Mouse (Mus musculus) testis, adult 2 months (tissue): ENCODE results near the gene Rnf43. TPM values are rescaled to one million over a fixed set of nuclear protein-coding genes. Genes with fewer than 3 reads are reported as not detected.

Experiments
- H3K27ac ChIP-seq: fragments of 200-500 bp; 2 replicates; pipeline ENCODE4 v1.5.1; 2012; ENCODE audit warnings: low read depth, low read length; ENCODE audit not compliant: control insufficient read depth, insufficient read depth
- H3K27me3 ChIP-seq: fragments of 200-500 bp; 2 replicates; pipeline ENCODE4 v1.6.1; 2012; ENCODE audit warnings: mild to moderate bottlenecking, low read length, moderate library complexity; ENCODE audit not compliant: control insufficient read depth, insufficient read depth
- H3K36me3 ChIP-seq: fragments of 200-500 bp; 2 replicates; pipeline ENCODE4 v1.6.1; 2012; ENCODE audit warnings: mild to moderate bottlenecking, low read length; ENCODE audit not compliant: control insufficient read depth, insufficient read depth
- H3K4me1 ChIP-seq: fragments of 200-500 bp; 2 replicates; pipeline ENCODE4 v1.6.1; 2012; ENCODE audit warnings: low read length; ENCODE audit not compliant: control insufficient read depth, insufficient read depth
- H3K4me3 ChIP-seq: fragments of 200-500 bp; 2 replicates; pipeline ENCODE4 v1.5.1; 2012; ENCODE audit warnings: low read depth, mild to moderate bottlenecking, low read length, moderate library complexity, mixed read lengths; ENCODE audit not compliant: control insufficient read depth
- CTCF ChIP-seq: fragments of 200-500 bp; IDR thresholded peaks from 2 replicates; pipeline ENCODE4 v1.5.1; 2012; ENCODE audit warnings: low read depth, mild to moderate bottlenecking, inconsistent platforms, low read length, moderate library complexity; ENCODE audit not compliant: control insufficient read depth, insufficient read depth, insufficient replicate concordance
- POLR2A ChIP-seq: fragments of 200-500 bp; IDR thresholded peaks from 2 replicates; pipeline ENCODE4 v1.6.1; 2012; ENCODE audit warnings: low read depth, mild to moderate bottlenecking, inconsistent platforms, low read length, moderate library complexity; ENCODE audit not compliant: control insufficient read depth
- polyA plus RNA-seq: library from polyadenylated mRNA; depleted of rRNA; stranded (reverse); fragments of >200 nt; gene quantifications from 2 replicates; pipeline ENCODE4 v1.2.3, GENCODE M21; 2012

Gene Rnf43
- polyA plus RNA-seq, 1 experiment: 2.3 TPM

DNA sequence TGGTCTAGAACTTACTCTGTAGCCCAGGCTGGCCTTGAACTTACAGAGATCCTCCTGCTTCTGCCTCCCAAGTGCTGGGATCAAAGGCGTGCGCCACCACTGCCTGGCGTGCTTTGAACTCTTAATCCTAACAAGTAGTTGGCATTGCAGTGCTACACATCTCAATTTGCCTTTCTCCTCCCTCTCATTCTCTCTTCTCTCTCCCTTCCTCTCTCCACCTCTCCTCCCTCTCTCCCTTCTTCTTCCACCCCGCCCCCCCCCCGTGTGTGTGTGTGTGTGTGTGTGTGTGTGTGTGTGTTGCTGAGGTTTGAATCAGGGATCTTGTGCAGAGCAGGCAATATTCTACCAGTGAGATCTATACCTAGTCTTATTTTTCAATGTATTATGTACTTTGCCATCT lies 84.8 kb downstream of the Rnf43 start:
- peaks cover 14% of the 10 kb centered on the region for H3K4me1 ChIP-seq
- H3K27ac ChIP-seq: no peak overlapping the region
- H3K4me3 ChIP-seq: no peak overlapping the region
- H3K27me3 ChIP-seq: no peaks in the 10 kb centered on the region
- TF ChIP-seq POLR2A (no peak), CTCF (no peak)
- no peaks in the 10 kb centered on the region for H3K36me3 ChIP-seq

DNA sequence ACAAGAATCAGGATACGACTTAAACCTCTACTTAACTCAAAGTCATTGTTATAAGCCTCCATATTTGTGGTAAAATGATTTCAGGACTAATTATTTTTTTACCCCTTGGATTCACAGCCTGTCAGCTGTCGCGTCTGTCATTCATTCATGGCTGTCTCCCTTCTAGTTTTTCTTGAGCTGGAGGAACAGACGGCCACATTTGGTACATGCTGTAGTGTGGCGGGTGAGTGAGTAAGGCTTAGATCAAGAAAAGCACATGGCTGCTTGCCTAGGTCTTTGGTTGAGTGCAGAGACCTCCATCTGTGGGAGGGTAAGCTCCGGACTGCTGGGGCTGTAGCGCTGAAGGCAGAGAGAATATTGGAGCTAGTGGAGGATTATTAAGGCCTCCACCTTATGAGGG lies 85.2 kb downstream of the Rnf43 start:
- H3K4me1 ChIP-seq: peaks cover 14% of the 10 kb centered on the region

DNA sequence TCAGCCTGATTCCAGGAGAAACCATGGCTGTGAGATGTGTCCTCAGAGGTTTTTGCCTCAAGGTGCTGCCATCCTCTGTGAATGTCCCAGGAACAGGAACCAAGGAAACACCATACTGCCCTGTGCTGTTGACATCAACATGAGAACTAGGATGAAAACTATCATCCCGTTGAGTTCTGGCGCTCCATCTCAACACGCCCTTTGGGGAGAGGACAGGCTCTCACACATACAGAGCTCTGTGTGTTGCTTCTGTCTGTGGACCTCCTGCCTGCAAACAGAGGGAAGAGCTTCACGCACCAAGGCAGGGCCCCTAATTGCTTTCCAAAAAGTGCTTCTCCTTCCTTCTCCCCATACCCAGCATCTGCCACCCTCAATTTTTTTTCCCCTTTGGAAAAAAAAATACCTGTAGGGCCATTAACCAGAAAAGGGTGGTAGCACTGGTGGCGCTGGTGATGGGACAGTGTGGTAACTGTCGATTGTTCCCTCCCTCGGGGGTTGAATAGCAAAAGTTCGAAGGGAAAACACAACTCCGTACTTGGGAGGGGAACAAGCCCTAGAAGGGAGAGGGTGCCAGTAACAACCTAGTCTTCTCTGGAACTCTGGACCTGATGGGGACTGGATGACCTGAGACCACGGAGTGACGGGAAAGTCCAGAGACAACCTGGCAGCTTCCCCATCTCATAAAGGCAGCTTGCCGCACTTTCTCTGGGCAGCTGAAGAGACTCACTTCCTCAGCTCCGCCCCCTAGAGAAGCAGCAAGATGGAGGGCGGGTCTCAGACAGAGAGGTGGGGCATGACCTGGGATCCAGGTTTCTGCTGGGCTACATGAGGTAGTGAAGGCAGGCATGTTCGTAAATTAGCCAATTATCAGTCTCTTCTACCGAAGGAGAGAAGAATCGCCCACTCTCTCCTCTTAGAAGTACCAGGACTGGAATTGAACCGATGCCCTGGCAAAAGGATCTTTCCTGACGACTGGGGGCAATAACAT lies 85.9 kb downstream of the Rnf43 start:
- H3K4me1 ChIP-seq: peaks cover 14% of the 10 kb centered on the region
- TF ChIP-seq CTCF (no peak), POLR2A (no peak)
- no peaks in the 10 kb centered on the region for H3K36me3 ChIP-seq
- peak overlapping the region; percentile 50 for H3K4me3 ChIP-seq
- no peak overlapping the region for H3K27ac ChIP-seq
- H3K27me3 ChIP-seq: no peaks in the 10 kb centered on the region

More for the DNA sequence above, 85.2 kb downstream of the Rnf43 start:
- H3K36me3 ChIP-seq: no peaks in the 10 kb centered on the region
- no peak for TF ChIP-seq POLR2A
- no peak for TF ChIP-seq CTCF
- no peaks in the 10 kb centered on the region for H3K27me3 ChIP-seq
- no peak overlapping the region for H3K27ac ChIP-seq
- no peak overlapping the region for H3K4me3 ChIP-seq

DNA sequence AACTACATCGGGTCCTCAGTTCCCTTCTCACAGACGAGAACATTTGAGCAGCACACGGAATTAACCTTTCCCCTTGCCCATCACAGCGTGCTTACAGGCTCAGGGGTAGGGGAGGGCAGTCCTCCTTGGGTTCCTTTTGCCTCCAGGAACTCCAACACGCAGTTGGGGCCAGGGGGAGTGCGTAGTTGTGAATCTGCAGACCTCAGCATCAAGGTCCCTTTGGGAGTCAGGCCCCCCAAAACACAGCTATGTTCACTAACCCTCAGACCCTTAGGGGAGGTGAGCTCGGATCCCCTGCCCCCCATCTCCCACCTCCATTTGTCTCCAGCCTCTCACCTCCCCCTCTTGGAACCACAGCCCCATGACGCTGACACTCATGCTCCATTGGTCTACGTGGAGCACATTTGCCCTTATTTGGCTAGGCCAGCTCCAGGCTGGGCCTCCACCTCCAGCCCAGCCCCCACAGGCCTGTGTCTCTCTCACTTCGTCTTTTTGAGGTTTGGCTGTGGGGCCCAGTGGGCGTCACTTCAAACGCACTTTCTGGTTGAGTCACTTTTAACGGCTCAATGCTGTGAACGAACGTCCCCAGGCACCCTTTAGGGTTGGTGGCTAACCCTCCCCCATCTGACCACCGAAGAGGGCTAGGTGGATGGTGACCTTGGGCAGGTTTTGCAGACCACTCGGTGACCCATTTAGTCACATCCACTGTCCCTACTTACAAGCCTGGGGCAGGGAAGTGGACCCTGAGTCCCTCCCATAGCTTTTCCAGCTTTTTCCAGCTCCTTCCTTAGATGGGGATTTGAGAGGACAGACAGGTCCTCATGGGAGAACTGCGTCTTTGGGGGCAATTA lies 86.9 kb downstream of the Rnf43 start:
- Histone ChIP-seq H3K36me3 (no peaks in the 10 kb centered on the region), H3K27me3 (no peaks in the 10 kb centered on the region), H3K27ac (no peak overlapping the region), H3K4me1 (peaks cover 19% of the 10 kb centered on the region), H3K4me3 (no peak overlapping the region; the same call in 1 of the 2 replicates)
- no peak for TF ChIP-seq CTCF
- TF ChIP-seq POLR2A: no peak

DNA sequence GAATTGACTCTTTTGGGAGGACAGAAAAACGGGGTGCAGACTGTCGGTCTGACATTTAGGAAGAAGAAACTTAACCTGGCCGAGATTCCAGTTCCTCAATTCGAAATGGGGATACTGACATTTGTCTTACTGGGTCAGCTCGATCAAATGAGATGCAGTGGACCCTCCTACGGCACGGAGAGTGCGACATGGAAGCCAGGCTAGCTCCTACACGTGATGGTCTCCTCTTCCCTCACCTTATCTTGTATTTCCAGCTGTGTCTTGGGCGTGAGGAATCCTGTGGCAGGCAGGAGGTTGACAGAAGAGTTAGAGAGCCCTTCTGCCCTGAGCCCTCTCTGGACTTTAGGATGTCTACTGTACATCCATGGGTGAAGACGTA lies 87.5 kb downstream of the Rnf43 start:
- TF ChIP-seq POLR2A: no peak
- TF ChIP-seq CTCF: no peak
- H3K4me1 ChIP-seq: peaks cover 25% of the 10 kb centered on the region
- no peak overlapping the region for H3K4me3 ChIP-seq
- H3K36me3 ChIP-seq: no peaks in the 10 kb centered on the region
- H3K27ac ChIP-seq: no peak overlapping the region; the same call in 1 of the 2 replicates
- H3K27me3 ChIP-seq: no peaks in the 10 kb centered on the region

DNA sequence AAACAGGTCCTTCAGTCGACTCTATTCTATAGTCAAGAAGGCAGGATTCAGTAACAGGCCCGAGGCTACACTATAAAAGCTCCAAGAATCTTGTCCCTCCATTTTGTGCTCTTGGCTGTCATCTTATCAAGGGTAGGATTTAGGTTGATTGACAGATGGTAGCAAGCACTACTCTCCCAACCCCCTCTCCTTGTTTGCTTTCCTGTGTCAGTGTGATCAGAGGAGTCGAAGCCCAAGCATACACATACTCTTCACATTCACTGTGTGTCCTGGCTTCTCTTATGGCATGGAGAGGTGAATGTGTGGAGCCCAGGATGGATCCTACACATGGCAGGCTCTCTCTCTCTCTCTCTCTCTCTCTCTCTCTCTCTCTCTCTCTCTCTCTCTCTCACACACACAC lies 88.0 kb downstream of the Rnf43 start:
- TF ChIP-seq CTCF (no peak), POLR2A (no peak)
- no peak overlapping the region for H3K27ac ChIP-seq
- peaks cover 30% of the 10 kb centered on the region for H3K4me1 ChIP-seq
- H3K27me3 ChIP-seq: no peaks in the 10 kb centered on the region
- H3K4me3 ChIP-seq: no peak overlapping the region
- H3K36me3 ChIP-seq: no peaks in the 10 kb centered on the region

DNA sequence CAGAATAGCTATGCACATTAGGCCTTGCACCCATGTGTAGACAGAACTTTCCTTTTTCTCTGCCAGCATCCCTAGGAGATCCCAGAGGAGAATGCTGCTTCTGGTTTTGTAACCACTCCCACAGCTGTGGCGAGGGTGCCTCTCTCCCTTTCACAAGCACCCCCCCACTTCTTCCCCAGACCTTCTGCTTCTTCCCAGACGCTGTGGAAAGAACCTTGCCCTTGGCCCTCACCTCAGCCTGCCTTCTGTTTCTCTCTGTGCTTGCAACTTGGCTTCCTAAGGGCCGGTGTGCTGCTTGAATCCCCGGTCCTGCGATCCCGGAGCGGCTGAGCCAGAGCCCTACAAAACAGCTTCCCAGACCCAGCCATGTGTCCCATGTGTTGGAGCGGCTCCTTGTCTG lies 88.5 kb downstream of the Rnf43 start:
- H3K4me3 ChIP-seq: no peak overlapping the region
- H3K27me3 ChIP-seq: no peaks in the 10 kb centered on the region
- no peaks in the 10 kb centered on the region for H3K36me3 ChIP-seq
- H3K27ac ChIP-seq: no peak overlapping the region
- H3K4me1 ChIP-seq: peaks cover 31% of the 10 kb centered on the region
- TF ChIP-seq POLR2A: no peak
- TF ChIP-seq CTCF: no peak
